Mouse (Mus musculus): ENCODE measurements around the gene Gm5127. TPM values are rescaled to one million over a fixed set of nuclear protein-coding genes. Genes with fewer than 3 reads are reported as not detected.

The Gm5127 gene
- polyA plus RNA-seq, 1 experiment from 2014 or later: not detected

- Histone ChIP-seq H3K9ac (no peak overlapping the region), H3K9me3 (no peaks in the 10 kb centered on the region), H3K4me2 (no peak overlapping the region), H3K4me1 (no peaks in the 10 kb centered on the region), H3K27ac (no peak overlapping the region), H3K36me3 (no peaks in the 10 kb centered on the region), H3K27me3 (no peaks in the 10 kb centered on the region), H3K4me3 (no peak overlapping the region)
- no peak for ATAC-seq (ENCODE audit: insufficient number of reproducible peaks, low FRiP score, low TSS enrichment, low read depth)
Observed at GRCm38 (mm10) chrX:106633543-106633942, 50.6 kb downstream of the Gm5127 start.

- no peaks in the 10 kb centered on the region for H3K27me3 ChIP-seq
- H3K27ac ChIP-seq: no peak overlapping the region
- no peak for ATAC-seq (ENCODE audit: insufficient number of reproducible peaks, low FRiP score, low TSS enrichment, low read depth)
- H3K4me3 ChIP-seq: no peak overlapping the region
- no peak overlapping the region for H3K9ac ChIP-seq
- H3K9me3 ChIP-seq: no peaks in the 10 kb centered on the region
- no peaks in the 10 kb centered on the region for H3K36me3 ChIP-seq
- no peak overlapping the region for H3K4me2 ChIP-seq
- H3K4me1 ChIP-seq: no peaks in the 10 kb centered on the region
- WGBS: 76% methylated on average over 3 of the region's 3 CpGs
Observed at GRCm38 (mm10) chrX:106634799-106635541, 52.0 kb downstream of the Gm5127 start.

- no peak overlapping the region for H3K4me3 ChIP-seq
- H3K9me3 ChIP-seq: no peaks in the 10 kb centered on the region
- no peak overlapping the region for H3K9ac ChIP-seq
- no peaks in the 10 kb centered on the region for H3K36me3 ChIP-seq
- H3K4me1 ChIP-seq: no peaks in the 10 kb centered on the region
- no peak overlapping the region for H3K27ac ChIP-seq
- no peaks in the 10 kb centered on the region for H3K27me3 ChIP-seq
- no peak for ATAC-seq (ENCODE audit: insufficient number of reproducible peaks, low FRiP score, low TSS enrichment, low read depth)
- H3K4me2 ChIP-seq: no peak overlapping the region
Observed at GRCm38 (mm10) chrX:106662101-106662500, 79.1 kb downstream of the Gm5127 start.

GRCm38 (mm10) chrX:106704590-106704989 lies 121.6 kb downstream of the Gm5127 start:
- Histone ChIP-seq H3K27ac (no peak overlapping the region), H3K4me2 (no peak overlapping the region), H3K4me1 (no peaks in the 10 kb centered on the region), H3K27me3 (no peaks in the 10 kb centered on the region), H3K4me3 (no peak overlapping the region), H3K36me3 (no peaks in the 10 kb centered on the region), H3K9ac (no peak overlapping the region), H3K9me3 (no peaks in the 10 kb centered on the region)
- ATAC-seq (ENCODE audit: insufficient number of reproducible peaks, low FRiP score, low TSS enrichment, low read depth): no peak
- 76% methylated on average over 3 of the region's 3 CpGs for WGBS

- Histone ChIP-seq H3K9me3 (no peaks in the 10 kb centered on the region), H3K4me2 (no peak overlapping the region), H3K27ac (no peak overlapping the region), H3K4me3 (no peak overlapping the region), H3K9ac (no peak overlapping the region), H3K27me3 (no peaks in the 10 kb centered on the region), H3K4me1 (no peaks in the 10 kb centered on the region), H3K36me3 (no peaks in the 10 kb centered on the region)
- WGBS: 18% methylated on average over 2 of the region's 2 CpGs
- ATAC-seq (ENCODE audit: insufficient number of reproducible peaks, low FRiP score, low TSS enrichment, low read depth): no peak
Observed at GRCm38 (mm10) chrX:106717160-106717559, 134.2 kb downstream of the Gm5127 start.

- no peak overlapping the region for H3K4me2 ChIP-seq
- no peaks in the 10 kb centered on the region for H3K9me3 ChIP-seq
- no peak overlapping the region for H3K4me3 ChIP-seq
- no peaks in the 10 kb centered on the region for H3K4me1 ChIP-seq
- no peaks in the 10 kb centered on the region for H3K36me3 ChIP-seq
- no peak overlapping the region for H3K9ac ChIP-seq
- H3K27me3 ChIP-seq: no peaks in the 10 kb centered on the region
- ATAC-seq (ENCODE audit: insufficient number of reproducible peaks, low FRiP score, low TSS enrichment, low read depth): no peak
- no peak overlapping the region for H3K27ac ChIP-seq
Observed at GRCm38 (mm10) chrX:106742241-106742640, 159.3 kb downstream of the Gm5127 start.

- Histone ChIP-seq H3K4me2 (no peak overlapping the region), H3K27me3 (no peaks in the 10 kb centered on the region), H3K4me1 (no peaks in the 10 kb centered on the region), H3K36me3 (no peaks in the 10 kb centered on the region), H3K9ac (no peak overlapping the region), H3K27ac (no peak overlapping the region), H3K4me3 (no peak overlapping the region), H3K9me3 (no peaks in the 10 kb centered on the region)
- no peak for ATAC-seq (ENCODE audit: insufficient number of reproducible peaks, low FRiP score, low TSS enrichment, low read depth)
- 61% methylated on average over 1 of the region's 1 CpGs for WGBS
Observed at GRCm38 (mm10) chrX:106755272-106755671, 172.3 kb downstream of the Gm5127 start.

Small RNA genes within 50 kb of the gene (microRNA-seq; reads per million reads assigned to microRNA genes)
- gene Gm22102: not detected

Other genes with a start within 250 kb of the Gm5127 start
- 5.9 and 9.5 TPM in 2 replicates for gene Fndc3c1, start 97.8 kb upstream of the Gm5127 start, polyA plus RNA-seq (2015; fragmentation: Nextera tagmentation; extraction: Ambion mirVana)
- 0.88 and 1.3 TPM in 2 replicates for gene Cysltr1, start 20.5 kb downstream of the Gm5127 start, polyA plus RNA-seq (2015; fragmentation: Nextera tagmentation; extraction: Ambion mirVana)